Mouse (Mus musculus) brain, adult 2 months (tissue): ENCODE data around the gene Snd1.

Experiments used
- DNase-seq: peaks from one replicate; pipeline ENCODE4 v3.0.0; 2011; ENCODE audit warnings: low read depth, low spot score

Gene Snd1

GRCm38 (mm10) chr6:28969615-28970014 is 494.7 kb downstream of the Snd1 start:
- peak; percentile 79 for DNase-seq

GRCm38 (mm10) chr6:28970711-28971110 is 495.8 kb downstream of the Snd1 start:
- DNase-seq: no peak

- peak; percentile 94 for DNase-seq
Measured at GRCm38 (mm10) chr6:28974498-28974897, 499.6 kb downstream of the Snd1 start.

GRCm38 (mm10) chr6:28975106-28975505 is 500.2 kb downstream of the Snd1 start:
- peak; percentile 99 for DNase-seq

- peak; percentile 59 for DNase-seq
Measured at GRCm38 (mm10) chr6:28978031-28978430, 503.1 kb downstream of the Snd1 start.

GRCm38 (mm10) chr6:28978881-28979280 is 503.9 kb downstream of the Snd1 start:
- peak; percentile 71 for DNase-seq

GRCm38 (mm10) chr6:28979586-28979985 is 504.6 kb downstream of the Snd1 start:
- no peak for DNase-seq

- DNase-seq: peak; percentile 86
Measured at GRCm38 (mm10) chr6:28980219-28980618, 505.3 kb downstream of the Snd1 start.

- DNase-seq: peak; percentile 97
Measured at GRCm38 (mm10) chr6:28980750-28981584, 506.0 kb downstream of the Snd1 start.

GRCm38 (mm10) chr6:28981585-28981948 is 506.6 kb downstream of the Snd1 start:
- peak; percentile 54 for DNase-seq

- DNase-seq: peak; percentile 79
Measured at GRCm38 (mm10) chr6:28981966-28982701, 507.2 kb downstream of the Snd1 start.

- DNase-seq: no peak
Measured at GRCm38 (mm10) chr6:28982817-28983216, 507.9 kb downstream of the Snd1 start.
